Mouse (Mus musculus): Measurements from ENCODE around the gene Kmt2a. TPM values are rescaled to one million over a fixed set of nuclear protein-coding genes. Genes with fewer than 3 reads are reported as not detected.

Gene Kmt2a
- polyA plus RNA-seq, 1 experiment from 2014 or later = 23.5 TPM

DNA sequence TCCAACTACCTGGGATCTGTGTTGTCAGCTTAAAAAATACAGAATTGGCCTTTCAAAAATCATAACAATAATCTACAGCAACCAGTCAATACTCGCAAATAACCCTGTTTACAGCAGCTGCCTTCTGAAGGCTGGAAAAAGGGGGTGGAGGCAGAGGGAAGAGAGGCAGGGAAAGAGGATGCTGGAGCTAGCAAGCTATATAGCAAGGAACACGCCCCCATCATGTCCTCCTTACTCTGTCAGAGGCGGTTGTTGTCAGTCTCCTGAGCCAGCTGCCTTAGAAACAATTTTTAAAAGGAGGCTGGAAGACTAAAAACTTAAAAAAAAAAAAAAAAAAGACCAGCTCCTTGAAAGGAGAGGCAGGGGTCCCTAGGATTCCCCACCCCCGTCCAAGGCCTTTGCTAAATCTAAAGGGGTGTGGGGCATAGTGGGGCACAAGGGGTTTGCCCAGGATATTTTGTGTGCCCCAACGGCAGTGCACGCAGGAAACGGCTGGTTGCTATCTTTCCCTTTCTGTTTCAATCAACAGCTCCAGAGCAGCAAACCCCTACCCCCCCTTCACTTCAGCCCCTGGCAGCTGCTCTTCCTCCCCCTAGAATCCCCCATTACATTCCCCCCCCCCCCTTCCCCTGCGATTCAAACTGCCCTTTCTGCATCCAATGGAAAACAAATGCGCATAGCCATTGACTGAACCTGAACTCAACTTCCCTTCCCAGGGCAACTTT is 2.2 kb downstream of the Kmt2a start:
- Histone ChIP-seq H3K9ac (peak overlapping the region; percentile 97), H3K4me2 (replicated peaks) (peak overlapping the region; percentile 97), H3K27ac (peak overlapping the region; percentile 99), H3K4me3 (peak overlapping the region; percentile 68), H3K4me1 (peaks cover 43% of the 10 kb centered on the region), H3K27me3 (no peaks in the 10 kb centered on the region), H3K9me3 (no peaks in the 10 kb centered on the region), H3K36me3 (0 out of 2 replicates have a peak, but pooled peaks cover 9% of the 10 kb centered on the region)
- WGBS = 25% methylated on average over 9 of the region's 9 CpGs
- no peak for ATAC-seq (ENCODE audit: insufficient number of reproducible peaks, insufficient read depth, low FRiP score, low TSS enrichment)

GRCm38 (mm10) chr9:44877686-44878085 is 3.4 kb downstream of the Kmt2a start:
- WGBS = 86% methylated on average over 7 of the region's 7 CpGs
- no peak overlapping the region for H3K27ac ChIP-seq
- no peak overlapping the region for H3K4me3 ChIP-seq

GRCm38 (mm10) chr9:44875476-44875875 is 5.6 kb downstream of the Kmt2a start:
- H3K9me3 ChIP-seq = no peaks in the 10 kb centered on the region
- H3K9ac ChIP-seq = no peak overlapping the region
- 61% methylated on average over 7 of the region's 7 CpGs for WGBS
- no peak overlapping the region for H3K27ac ChIP-seq
- no peak overlapping the region for H3K4me2 ChIP-seq (replicated peaks)
- H3K4me1 ChIP-seq = peaks cover 51% of the 10 kb centered on the region
- no peaks in the 10 kb centered on the region for H3K27me3 ChIP-seq
- no peak overlapping the region for H3K4me3 ChIP-seq
- H3K36me3 ChIP-seq = 0 out of 2 replicates have a peak, but pooled peaks cover 16% of the 10 kb centered on the region
- no peak for ATAC-seq (ENCODE audit: insufficient number of reproducible peaks, insufficient read depth, low FRiP score, low TSS enrichment)

More at GRCm38 (mm10) chr9:44877686-44878085, 3.4 kb downstream of the Kmt2a start:
- no peaks in the 10 kb centered on the region for H3K9me3 ChIP-seq
- H3K36me3 ChIP-seq = 0 out of 2 replicates have a peak, but pooled peaks cover 9% of the 10 kb centered on the region
- H3K4me1 ChIP-seq = peaks cover 51% of the 10 kb centered on the region
- no peaks in the 10 kb centered on the region for H3K27me3 ChIP-seq
- no peak for ATAC-seq (ENCODE audit: insufficient number of reproducible peaks, insufficient read depth, low FRiP score, low TSS enrichment)
- H3K4me2 ChIP-seq (replicated peaks) = no peak overlapping the region
- H3K9ac ChIP-seq = no peak overlapping the region

DNA sequence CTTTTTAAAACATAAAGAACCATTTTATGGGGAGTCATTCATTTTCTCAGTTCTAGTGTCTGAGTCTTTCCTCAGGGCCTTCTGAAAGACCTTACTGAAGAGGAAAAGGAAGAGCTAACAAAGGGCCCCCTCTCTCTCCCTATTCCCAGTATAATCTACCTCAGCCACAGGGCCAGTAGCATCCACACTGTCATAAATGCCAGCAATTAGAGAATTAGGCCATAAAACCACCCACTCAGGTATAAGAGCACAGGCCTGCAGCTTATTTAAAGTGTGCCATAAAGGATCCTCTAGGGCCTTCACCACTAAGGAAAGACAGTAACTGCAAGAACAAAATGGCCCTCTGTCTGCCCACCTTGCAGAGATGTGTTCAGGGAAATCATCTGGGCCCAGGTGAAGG is 6.9 kb downstream of the Kmt2a start:
- Histone ChIP-seq H3K9ac (no peak overlapping the region), H3K27me3 (no peaks in the 10 kb centered on the region), H3K4me1 (peaks cover 44% of the 10 kb centered on the region), H3K36me3 (0 out of 2 replicates have a peak, but pooled peaks cover 16% of the 10 kb centered on the region), H3K27ac (no peak overlapping the region), H3K4me2 (replicated peaks) (no peak overlapping the region), H3K9me3 (no peaks in the 10 kb centered on the region), H3K4me3 (no peak overlapping the region)
- ATAC-seq (ENCODE audit: insufficient number of reproducible peaks, insufficient read depth, low FRiP score, low TSS enrichment) = no peak

DNA sequence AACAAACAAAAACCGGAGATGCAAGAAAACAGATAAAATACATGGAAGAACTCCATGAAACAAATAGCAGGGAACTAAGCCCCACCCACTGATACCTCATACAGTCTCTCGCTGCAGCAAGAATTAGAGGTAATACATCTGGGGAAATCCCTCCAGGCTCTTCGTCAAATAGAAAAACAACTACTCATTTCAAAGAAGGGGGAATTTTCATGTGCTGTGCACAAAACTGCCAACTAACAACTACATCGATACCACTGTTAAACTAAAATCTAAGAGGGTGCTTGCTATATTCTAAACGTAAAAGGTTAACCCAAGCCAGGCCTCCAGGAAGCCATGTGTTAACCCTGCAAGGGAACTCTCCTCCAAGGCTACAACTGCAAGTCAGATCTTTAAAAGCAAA is 7.4 kb downstream of the Kmt2a start:
- no peak for ATAC-seq (ENCODE audit: insufficient number of reproducible peaks, insufficient read depth, low FRiP score, low TSS enrichment)
- H3K4me3 ChIP-seq = no peak overlapping the region
- H3K27ac ChIP-seq = no peak overlapping the region
- H3K9me3 ChIP-seq = no peaks in the 10 kb centered on the region
- H3K36me3 ChIP-seq = 0 out of 2 replicates have a peak, but pooled peaks cover 16% of the 10 kb centered on the region
- peaks cover 39% of the 10 kb centered on the region for H3K4me1 ChIP-seq
- 57% methylated on average over 5 of the region's 5 CpGs for WGBS
- H3K27me3 ChIP-seq = no peaks in the 10 kb centered on the region
- no peak overlapping the region for H3K9ac ChIP-seq
- H3K4me2 ChIP-seq (replicated peaks) = no peak overlapping the region

DNA sequence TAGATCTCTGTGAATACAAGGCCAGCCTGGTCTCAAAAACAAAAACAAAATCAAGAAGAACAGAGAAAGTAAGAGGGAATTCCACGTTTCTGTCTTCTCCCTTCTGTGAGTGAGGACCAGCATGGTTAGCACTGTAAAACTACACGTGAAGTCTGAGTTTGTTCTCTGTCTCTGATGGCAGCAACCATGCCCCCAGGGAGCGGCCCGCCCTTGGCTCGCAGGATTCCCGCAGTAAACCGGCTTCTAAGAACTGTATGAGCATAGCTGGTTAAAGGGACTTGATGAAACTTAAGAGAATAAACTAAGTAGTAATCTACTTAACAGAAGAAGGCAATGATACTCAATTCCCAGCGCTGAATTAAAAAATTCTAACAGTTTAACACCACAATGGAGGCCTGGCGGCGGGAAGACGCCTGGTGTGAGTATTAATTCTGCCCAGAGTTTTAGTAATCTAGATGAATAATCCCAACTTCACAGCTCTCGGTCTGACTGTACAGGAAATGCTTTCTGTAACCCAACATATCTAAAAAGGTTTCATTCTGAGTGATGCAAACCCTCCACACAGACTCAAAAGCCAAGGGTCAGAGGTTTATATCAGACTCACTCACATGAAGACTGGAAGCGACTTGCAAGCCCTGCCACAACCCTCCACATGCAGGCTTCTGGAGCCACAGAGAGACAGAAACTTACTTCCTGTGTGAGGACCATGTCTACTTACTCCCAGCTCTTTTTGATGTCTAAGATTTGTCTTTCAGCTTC is 12.6 kb downstream of the Kmt2a start:
- Histone ChIP-seq H3K4me1 (peaks cover 19% of the 10 kb centered on the region), H3K4me2 (replicated peaks) (no peak overlapping the region), H3K9ac (no peak overlapping the region), H3K27ac (no peak overlapping the region), H3K9me3 (no peaks in the 10 kb centered on the region), H3K36me3 (peaks cover 30% of the 10 kb centered on the region), H3K27me3 (no peaks in the 10 kb centered on the region), H3K4me3 (no peak overlapping the region)
- ATAC-seq (ENCODE audit: insufficient number of reproducible peaks, insufficient read depth, low FRiP score, low TSS enrichment) = no peak
- 79% methylated on average over 13 of the region's 13 CpGs for WGBS

DNA sequence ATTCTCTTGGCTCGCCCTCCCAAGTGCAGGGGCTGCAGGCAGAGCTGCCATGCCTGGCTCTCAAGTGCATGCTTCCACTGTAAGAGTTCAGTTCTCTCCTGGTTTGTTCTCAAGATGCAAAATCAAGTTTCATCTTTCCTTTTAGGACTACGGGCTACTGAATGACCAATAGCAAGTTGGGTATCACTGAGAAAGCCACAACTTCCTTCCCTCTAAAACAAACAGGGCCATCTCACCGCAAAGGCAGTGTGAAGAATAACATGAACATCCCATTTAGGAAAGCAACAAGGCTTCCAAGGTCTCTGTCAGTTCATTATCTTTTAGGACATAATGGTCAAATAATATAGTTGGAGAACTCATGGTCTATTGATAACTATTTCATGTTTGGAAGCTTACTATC is 13.4 kb downstream of the Kmt2a start:
- ATAC-seq (ENCODE audit: insufficient number of reproducible peaks, insufficient read depth, low FRiP score, low TSS enrichment) = no peak
- WGBS = 93% methylated on average over 3 of the region's 3 CpGs
- no peak overlapping the region for H3K4me3 ChIP-seq
- H3K9ac ChIP-seq = no peak overlapping the region
- H3K4me2 ChIP-seq (replicated peaks) = no peak overlapping the region
- peaks cover 35% of the 10 kb centered on the region for H3K36me3 ChIP-seq
- no peak overlapping the region for H3K27ac ChIP-seq
- peaks cover 16% of the 10 kb centered on the region; the same call in 1 of the 2 replicates for H3K4me1 ChIP-seq
- no peaks in the 10 kb centered on the region for H3K27me3 ChIP-seq
- no peaks in the 10 kb centered on the region for H3K9me3 ChIP-seq

DNA sequence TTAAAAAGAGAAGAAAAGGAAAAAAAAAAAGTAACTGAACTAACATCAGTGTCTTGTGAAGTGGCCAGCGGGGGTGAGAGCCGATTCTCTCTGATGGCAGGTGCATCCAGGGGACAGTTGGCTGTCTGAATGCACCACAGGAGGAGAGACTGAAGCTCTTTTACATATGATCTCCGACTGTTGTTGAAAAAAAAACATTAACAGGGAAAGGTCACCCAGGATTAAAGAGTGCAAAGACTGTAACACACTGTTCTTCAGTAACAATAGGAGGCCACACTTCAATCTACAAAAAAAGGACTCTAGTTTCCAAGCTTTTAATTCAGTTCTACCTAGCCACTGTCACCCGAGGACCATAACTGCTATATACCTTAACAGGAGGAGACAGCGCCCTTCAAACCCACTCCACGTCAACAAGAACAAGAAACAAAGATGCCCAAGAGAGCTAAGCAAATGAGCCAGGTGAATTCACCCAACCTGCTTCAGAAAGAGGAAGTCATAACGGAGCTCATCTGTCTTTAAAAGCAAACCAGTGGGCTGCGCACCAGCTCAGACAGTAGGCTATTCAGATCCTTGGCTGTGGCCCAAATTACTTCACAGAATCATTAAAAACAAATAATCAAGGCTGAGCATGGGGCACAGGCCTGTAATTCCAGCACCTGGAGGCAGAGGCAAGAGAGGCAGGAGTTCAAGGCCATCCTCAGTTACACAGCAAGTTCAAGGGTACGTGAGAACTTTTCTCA is 14.4 kb downstream of the Kmt2a start:
- 68% methylated on average over 9 of the region's 9 CpGs for WGBS
- Histone ChIP-seq H3K4me3 (no peak overlapping the region), H3K27ac (no peak overlapping the region), H3K27me3 (no peaks in the 10 kb centered on the region), H3K4me2 (replicated peaks) (no peak overlapping the region), H3K9ac (no peak overlapping the region), H3K4me1 (peaks cover 16% of the 10 kb centered on the region; the same call in 1 of the 2 replicates), H3K9me3 (no peaks in the 10 kb centered on the region), H3K36me3 (peaks cover 45% of the 10 kb centered on the region)
- no peak for ATAC-seq (ENCODE audit: insufficient number of reproducible peaks, insufficient read depth, low FRiP score, low TSS enrichment)

GRCm38 (mm10) chr9:44861121-44861520 is 20.0 kb downstream of the Kmt2a start:
- Histone ChIP-seq H3K9ac (no peak overlapping the region), H3K4me3 (no peak overlapping the region), H3K27ac (no peak overlapping the region), H3K36me3 (peaks cover 49% of the 10 kb centered on the region), H3K4me2 (replicated peaks) (no peak overlapping the region), H3K9me3 (no peaks in the 10 kb centered on the region), H3K4me1 (0 out of 2 replicates have a peak, but pooled peaks cover 1% of the 10 kb centered on the region), H3K27me3 (no peaks in the 10 kb centered on the region)
- ATAC-seq (ENCODE audit: insufficient number of reproducible peaks, insufficient read depth, low FRiP score, low TSS enrichment) = no peak

DNA sequence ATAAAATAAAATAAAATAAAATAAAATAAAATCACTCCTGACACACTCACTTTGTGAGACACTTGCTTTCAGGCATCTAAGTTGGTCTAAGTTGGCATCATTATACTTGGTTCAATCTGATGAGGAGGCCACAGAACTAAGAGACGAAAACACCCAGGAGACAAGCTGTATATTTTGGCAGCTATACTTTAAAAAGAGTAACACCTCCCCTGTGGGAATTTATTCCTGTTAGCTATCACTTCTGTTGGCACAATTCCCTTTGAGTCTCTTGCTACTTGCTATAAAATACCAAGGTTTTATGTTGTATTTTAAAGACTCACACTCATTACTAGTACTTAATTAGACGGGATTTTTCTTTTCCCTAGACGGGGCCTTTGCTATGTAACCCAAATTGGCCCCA is 22.4 kb downstream of the Kmt2a start:
- Histone ChIP-seq H3K36me3 (peaks cover 27% of the 10 kb centered on the region), H3K4me1 (0 out of 2 replicates have a peak, but pooled peaks cover 2% of the 10 kb centered on the region), H3K4me3 (no peak overlapping the region), H3K27ac (no peak overlapping the region), H3K9me3 (no peaks in the 10 kb centered on the region), H3K27me3 (no peaks in the 10 kb centered on the region), H3K9ac (no peak overlapping the region), H3K4me2 (replicated peaks) (no peak overlapping the region)
- WGBS = 93% methylated on average over 3 of the region's 3 CpGs
- no peak for ATAC-seq (ENCODE audit: insufficient number of reproducible peaks, insufficient read depth, low FRiP score, low TSS enrichment)

DNA sequence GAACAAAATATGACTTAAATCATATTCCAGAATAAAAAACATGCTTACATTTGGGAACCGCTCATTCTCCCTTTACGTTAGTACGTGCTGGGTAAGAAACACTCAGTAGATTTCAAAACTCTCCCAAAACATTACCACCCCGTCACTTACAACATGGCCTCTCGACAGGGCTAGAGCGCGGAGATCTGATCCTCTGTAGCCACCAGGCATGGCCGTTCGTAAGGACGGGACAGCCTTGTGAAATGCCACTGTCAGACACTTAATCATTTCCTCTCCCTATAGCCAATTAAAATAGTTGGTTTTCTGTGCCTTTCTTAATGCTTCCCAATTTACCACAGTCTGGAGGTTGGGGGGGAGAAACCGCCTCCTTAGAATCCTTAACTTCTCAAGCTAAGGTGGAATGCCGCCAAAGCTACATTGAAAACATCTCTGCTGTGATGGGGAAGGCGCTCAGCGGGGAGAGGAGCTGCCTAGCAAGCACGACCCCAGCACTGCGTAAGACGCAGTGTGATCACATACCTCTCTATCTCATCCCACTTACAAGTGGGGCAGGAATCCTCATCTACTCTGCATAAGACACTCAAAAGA is 23.6 kb downstream of the Kmt2a start:
- no peak for ATAC-seq (ENCODE audit: insufficient number of reproducible peaks, insufficient read depth, low FRiP score, low TSS enrichment)
- Histone ChIP-seq H3K9ac (no peak overlapping the region), H3K4me2 (replicated peaks) (no peak overlapping the region), H3K9me3 (no peaks in the 10 kb centered on the region), H3K27me3 (no peaks in the 10 kb centered on the region), H3K4me3 (no peak overlapping the region), H3K36me3 (peaks cover 22% of the 10 kb centered on the region), H3K27ac (no peak overlapping the region), H3K4me1 (0 out of 2 replicates have a peak, but pooled peaks cover 2% of the 10 kb centered on the region)
- WGBS = 90% methylated on average over 17 of the region's 17 CpGs

Measured in embryonic facial prominence, embryonic 12.5 days (tissue).